Mouse (Mus musculus) testis, adult 2 months (tissue): ENCODE data around the gene Dapp1. TPM values are rescaled to one million over a fixed set of nuclear protein-coding genes. Genes with fewer than 3 reads are reported as not detected.

ENCODE experiments used
- H3K27ac ChIP-seq: fragments of 200-500 bp; 2 replicates; pipeline ENCODE4 v1.5.1; 2012; ENCODE audit warnings: low read depth, low read length; ENCODE audit not compliant: control insufficient read depth, insufficient read depth
- H3K27me3 ChIP-seq: fragments of 200-500 bp; 2 replicates; pipeline ENCODE4 v1.6.1; 2012; ENCODE audit warnings: mild to moderate bottlenecking, low read length, moderate library complexity; ENCODE audit not compliant: control insufficient read depth, insufficient read depth
- H3K36me3 ChIP-seq: fragments of 200-500 bp; 2 replicates; pipeline ENCODE4 v1.6.1; 2012; ENCODE audit warnings: mild to moderate bottlenecking, low read length; ENCODE audit not compliant: control insufficient read depth, insufficient read depth
- H3K4me1 ChIP-seq: fragments of 200-500 bp; 2 replicates; pipeline ENCODE4 v1.6.1; 2012; ENCODE audit warnings: low read length; ENCODE audit not compliant: control insufficient read depth, insufficient read depth
- H3K4me3 ChIP-seq: fragments of 200-500 bp; 2 replicates; pipeline ENCODE4 v1.5.1; 2012; ENCODE audit warnings: low read depth, mild to moderate bottlenecking, low read length, moderate library complexity, mixed read lengths; ENCODE audit not compliant: control insufficient read depth
- CTCF ChIP-seq: fragments of 200-500 bp; IDR thresholded peaks from 2 replicates; pipeline ENCODE4 v1.5.1; 2012; ENCODE audit warnings: low read depth, mild to moderate bottlenecking, inconsistent platforms, low read length, moderate library complexity; ENCODE audit not compliant: control insufficient read depth, insufficient read depth, insufficient replicate concordance
- POLR2A ChIP-seq: fragments of 200-500 bp; IDR thresholded peaks from 2 replicates; pipeline ENCODE4 v1.6.1; 2012; ENCODE audit warnings: low read depth, mild to moderate bottlenecking, inconsistent platforms, low read length, moderate library complexity; ENCODE audit not compliant: control insufficient read depth
- polyA plus RNA-seq: library from polyadenylated mRNA; depleted of rRNA; stranded (reverse); fragments of >200 nt; gene quantifications from 2 replicates; pipeline ENCODE4 v1.2.3, GENCODE M21; 2012

Gene Dapp1
- polyA plus RNA-seq, 1 experiment = 24.9 TPM

DNA sequence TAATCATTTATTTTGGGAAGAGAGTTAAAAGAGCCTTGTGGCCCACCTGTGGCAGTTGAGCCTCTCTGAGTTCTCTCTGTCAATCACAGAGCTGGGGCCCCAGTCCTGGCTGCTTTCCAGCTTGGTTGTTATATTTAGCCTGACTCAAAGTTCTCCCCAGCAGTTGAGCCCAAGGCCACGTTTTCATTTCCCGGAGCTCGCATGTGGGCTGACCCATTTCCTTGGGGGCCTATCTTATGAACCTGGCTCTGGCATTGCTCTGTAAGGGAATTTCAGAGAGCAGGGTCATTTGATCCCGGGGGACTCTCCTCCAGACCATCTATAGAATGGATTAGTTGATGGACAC, 19.4 kb upstream of the Dapp1 start:
- no peak overlapping the region for H3K4me3 ChIP-seq
- no peaks in the 10 kb centered on the region; the same call in 1 of the 2 replicates for H3K27me3 ChIP-seq
- no peak overlapping the region for H3K27ac ChIP-seq
- H3K36me3 ChIP-seq = no peaks in the 10 kb centered on the region
- TF ChIP-seq CTCF = no peak
- TF ChIP-seq POLR2A = no peak
- H3K4me1 ChIP-seq = peaks cover 4% of the 10 kb centered on the region

DNA sequence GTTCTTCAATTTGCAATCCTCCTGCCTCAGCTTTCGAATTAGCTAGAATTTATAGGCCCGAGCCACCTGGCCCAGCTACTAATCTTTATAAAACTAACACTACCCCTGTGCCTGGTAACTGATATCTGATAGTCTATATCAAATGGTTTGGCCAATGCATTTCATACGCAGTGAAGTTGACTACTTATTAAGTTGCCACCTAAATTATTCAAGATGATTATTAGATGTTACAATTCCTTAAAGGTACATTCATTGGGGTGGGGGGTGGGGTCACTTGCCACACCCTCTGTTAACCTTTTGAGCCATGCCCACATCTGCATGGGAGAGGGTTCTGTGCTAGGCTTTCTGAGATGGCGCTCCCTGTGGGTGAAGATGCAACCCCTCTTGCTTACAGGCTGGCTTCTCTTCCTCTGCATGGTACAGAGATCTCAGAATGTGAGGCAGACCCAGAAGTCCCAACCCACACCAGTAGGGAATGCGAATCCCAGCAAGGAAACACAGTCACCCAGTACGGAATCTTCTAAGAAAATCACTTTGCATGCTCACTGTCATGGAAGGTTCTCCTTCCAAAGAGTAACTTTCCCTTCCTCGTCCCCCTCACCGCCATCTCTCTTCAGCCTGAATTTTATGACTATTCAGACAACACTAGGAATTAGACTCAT, 18.8 kb upstream of the Dapp1 start:
- Histone ChIP-seq H3K27me3 (no peaks in the 10 kb centered on the region; the same call in 1 of the 2 replicates), H3K27ac (no peak overlapping the region), H3K36me3 (no peaks in the 10 kb centered on the region), H3K4me1 (peaks cover 4% of the 10 kb centered on the region), H3K4me3 (no peak overlapping the region)
- TF ChIP-seq CTCF = no peak
- no peak for TF ChIP-seq POLR2A

DNA sequence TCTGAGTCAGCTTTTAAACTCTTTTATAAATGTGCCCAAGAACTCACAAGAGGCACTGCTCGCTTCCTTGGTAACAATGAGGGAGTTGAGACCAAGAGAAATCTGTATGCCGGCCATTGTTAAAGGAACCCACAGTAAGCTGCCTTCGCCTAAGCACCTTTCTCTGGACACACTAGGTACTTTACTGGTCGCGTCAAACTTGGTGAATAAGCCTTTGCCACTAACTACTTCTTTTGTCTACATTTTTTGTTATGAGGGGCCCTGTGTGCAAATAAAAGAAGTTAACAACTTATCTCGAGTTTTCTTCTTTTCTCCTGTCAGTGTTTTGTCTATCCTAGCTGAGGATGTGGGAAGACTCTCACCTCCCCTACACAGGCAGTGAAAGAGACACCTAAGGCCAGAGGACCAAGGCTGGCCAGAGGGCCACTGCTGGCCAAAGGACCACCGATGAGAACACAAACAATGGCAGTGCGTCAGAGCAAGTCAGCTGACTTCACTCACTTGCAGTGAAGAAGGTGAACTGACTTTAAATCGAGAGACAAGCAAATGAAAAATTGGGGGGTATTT, 18.0 kb upstream of the Dapp1 start:
- no peak for TF ChIP-seq CTCF
- no peak for TF ChIP-seq POLR2A
- Histone ChIP-seq H3K27ac (no peak overlapping the region), H3K4me3 (no peak overlapping the region), H3K27me3 (no peaks in the 10 kb centered on the region; the same call in 1 of the 2 replicates), H3K36me3 (no peaks in the 10 kb centered on the region), H3K4me1 (peaks cover 4% of the 10 kb centered on the region)

DNA sequence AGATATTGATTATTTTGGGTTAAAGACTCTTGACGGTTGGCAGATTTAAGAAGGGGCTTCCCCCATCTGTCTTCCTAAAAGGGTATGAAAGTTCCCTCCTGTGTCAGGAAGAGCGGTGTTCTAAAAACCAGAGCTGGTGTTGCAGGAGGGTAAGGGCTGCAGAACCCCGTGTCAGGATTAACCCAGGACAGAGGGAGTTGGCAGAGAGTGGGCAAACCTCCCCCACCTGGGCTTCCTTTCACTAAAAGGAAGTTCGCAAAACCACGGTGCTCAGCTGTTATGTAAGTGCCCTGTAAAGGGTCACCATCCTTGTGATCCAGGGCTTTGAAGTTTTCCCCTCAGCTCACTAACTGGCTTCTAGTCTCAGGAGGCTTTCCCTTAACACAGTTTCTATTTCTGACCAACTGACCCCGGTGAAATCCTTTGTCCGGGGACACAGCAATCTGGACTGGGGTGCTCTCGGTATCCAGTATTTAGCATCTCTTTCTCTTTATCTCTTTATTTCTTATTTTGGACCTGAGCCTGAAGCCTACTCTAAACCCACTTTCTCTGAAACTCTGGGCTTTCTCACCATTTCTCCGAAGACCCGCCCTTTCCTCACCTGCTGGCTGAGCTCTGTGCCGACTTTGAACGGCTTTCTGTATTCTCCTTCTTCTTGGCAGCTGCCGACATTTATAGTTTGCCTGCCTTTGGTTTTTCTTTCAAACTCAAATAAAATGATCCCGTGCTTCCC, 17.3 kb upstream of the Dapp1 start:
- Histone ChIP-seq H3K27me3 (no peaks in the 10 kb centered on the region; the same call in 1 of the 2 replicates), H3K4me1 (peaks cover 4% of the 10 kb centered on the region), H3K36me3 (no peaks in the 10 kb centered on the region), H3K27ac (no peak overlapping the region), H3K4me3 (no peak overlapping the region)
- TF ChIP-seq CTCF = no peak

DNA sequence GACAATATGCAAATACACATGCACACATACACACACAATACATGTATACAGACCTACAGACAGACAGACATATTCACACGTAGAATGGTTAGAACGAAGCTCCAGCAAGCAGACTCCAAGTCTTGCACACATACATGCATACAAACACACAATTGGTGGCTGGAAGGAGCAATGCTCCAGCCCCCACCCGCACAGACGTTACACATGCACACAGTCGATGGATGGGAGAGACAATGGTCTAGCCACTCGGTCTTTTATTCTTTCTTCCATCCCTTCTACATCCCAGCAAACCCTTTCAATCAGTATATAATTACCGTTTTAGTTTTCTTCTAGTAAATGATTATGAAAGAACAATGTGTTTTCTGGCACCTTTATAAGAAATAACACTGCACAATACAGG, 14.1 kb upstream of the Dapp1 start:
- peaks cover 4% of the 10 kb centered on the region for H3K4me1 ChIP-seq
- no peak overlapping the region for H3K4me3 ChIP-seq
- H3K27ac ChIP-seq = no peak overlapping the region
- H3K36me3 ChIP-seq = no peaks in the 10 kb centered on the region
- H3K27me3 ChIP-seq = no peaks in the 10 kb centered on the region; the same call in 1 of the 2 replicates
- TF ChIP-seq POLR2A (no peak), CTCF (no peak)

DNA sequence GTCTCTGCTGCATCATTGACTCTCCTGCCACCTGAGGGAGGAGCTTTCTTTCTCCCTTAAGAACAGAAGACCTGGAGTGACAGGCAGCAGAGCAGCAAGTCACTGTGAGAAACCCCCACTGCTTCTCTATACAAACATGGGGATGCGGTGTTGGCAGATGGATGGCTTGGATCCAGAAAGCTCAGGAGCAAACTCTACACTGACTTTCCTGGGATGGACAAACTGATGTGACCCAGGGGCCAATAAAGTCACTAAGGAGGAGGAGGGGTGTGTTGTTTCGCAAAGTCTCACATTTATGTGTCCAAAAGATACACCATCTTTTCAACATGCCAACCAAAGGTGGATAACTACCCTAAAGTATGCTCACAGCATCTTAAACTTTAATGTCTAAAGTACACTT, 12.9 kb upstream of the Dapp1 start:
- H3K27ac ChIP-seq = no peak overlapping the region

DNA sequence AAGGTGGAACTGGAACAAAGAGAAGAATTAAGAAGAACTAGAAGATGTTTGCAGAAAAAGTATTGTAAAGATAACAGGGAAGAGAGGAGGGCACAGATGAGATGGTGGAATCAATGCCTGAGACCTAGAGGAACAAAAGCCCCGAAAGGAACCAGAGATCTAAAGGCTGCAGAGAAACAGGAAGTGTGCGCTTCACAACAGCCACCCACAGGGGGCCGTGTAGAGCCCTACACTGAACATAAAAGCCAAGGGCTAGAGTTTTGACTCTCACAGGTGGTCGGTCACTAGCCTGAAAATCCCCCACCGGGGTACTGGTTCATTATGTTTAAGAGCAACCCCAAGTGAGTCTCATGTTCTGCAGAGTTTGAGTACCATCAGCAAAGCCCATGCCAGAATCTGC, 11.0 kb upstream of the Dapp1 start:
- H3K4me1 ChIP-seq = no peaks in the 10 kb centered on the region
- no peaks in the 10 kb centered on the region for H3K27me3 ChIP-seq
- no peak overlapping the region for H3K4me3 ChIP-seq
- H3K27ac ChIP-seq = no peak overlapping the region
- TF ChIP-seq CTCF (no peak), POLR2A (no peak)
- H3K36me3 ChIP-seq = no peaks in the 10 kb centered on the region

More for the DNA sequence above, 12.9 kb upstream of the Dapp1 start:
- Histone ChIP-seq H3K27me3 (no peaks in the 10 kb centered on the region; the same call in 1 of the 2 replicates), H3K4me1 (peaks cover 4% of the 10 kb centered on the region), H3K36me3 (no peaks in the 10 kb centered on the region), H3K4me3 (no peak overlapping the region)
- TF ChIP-seq CTCF (no peak), POLR2A (no peak)
